Mouse (Mus musculus) monocyte, adult 5-6 weeks (primary cell): ENCODE measurements around the gene Nelfcd. TPM values are rescaled to one million over a fixed set of nuclear protein-coding genes. Genes with fewer than 3 reads are reported as not detected.

ENCODE experiments used
- ATAC-seq: fragments of 153-309, 156-312 bp; replicated peaks from 2 replicates; pipeline ENCODE4 v1.8.0; 2017; ENCODE audit warnings: mild to moderate bottlenecking; ENCODE audit not compliant: low TSS enrichment, insufficient number of reproducible peaks, severe bottlenecking, poor library complexity, low FRiP score
- total RNA-seq: library from RNA; stranded (forward); fragments of 200-1000, 200-491, 200-594 nt; gene quantifications from 3 replicates; pipeline ENCODE4 v1.2.3, GENCODE M21; 2017

Gene Nelfcd
- total RNA-seq, 1 experiment from 2014 or later: 48.0 TPM

DNA sequence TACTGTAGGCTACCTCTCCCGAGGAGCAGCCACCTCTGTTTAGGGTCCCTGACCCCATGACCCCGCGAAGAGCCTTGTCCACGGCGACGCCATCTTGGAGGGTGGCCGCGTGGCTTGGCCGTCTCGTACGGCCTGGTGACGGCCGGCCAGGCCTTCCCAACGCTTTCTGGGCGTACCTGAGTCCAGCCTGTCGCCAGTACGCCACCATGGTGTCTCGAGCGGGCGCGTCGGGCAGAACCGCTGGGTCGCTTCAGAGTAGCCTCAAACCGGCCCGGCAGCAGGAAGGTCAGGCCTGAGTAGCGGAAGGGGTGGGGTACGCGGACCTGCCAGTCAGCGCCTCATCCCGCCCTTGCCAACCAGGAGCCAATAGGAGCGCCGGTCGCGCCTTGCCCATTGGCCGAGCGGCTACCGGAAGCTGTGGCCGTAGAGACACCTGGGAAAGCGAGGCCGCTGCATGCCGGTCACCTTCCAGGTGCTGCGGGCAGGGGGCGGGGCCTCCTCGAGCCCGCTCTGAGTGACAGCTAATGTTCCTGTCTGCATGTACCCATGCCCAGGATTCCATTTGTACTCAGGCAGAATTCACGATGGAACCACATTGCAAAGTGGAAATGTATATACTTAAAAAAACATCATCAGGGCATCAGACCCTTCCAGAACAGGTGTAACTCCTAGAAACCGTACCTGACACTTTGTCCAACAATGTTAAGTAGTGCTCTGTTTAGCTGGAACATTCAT, 48.4 kb downstream of the Nelfcd start, which contains the start of gene Atp5e:
TSS of gene Atp5e (minus strand) at position 317 of the 735 bp plus-strand sequence.
- ATAC-seq: peak; percentile 98

DNA sequence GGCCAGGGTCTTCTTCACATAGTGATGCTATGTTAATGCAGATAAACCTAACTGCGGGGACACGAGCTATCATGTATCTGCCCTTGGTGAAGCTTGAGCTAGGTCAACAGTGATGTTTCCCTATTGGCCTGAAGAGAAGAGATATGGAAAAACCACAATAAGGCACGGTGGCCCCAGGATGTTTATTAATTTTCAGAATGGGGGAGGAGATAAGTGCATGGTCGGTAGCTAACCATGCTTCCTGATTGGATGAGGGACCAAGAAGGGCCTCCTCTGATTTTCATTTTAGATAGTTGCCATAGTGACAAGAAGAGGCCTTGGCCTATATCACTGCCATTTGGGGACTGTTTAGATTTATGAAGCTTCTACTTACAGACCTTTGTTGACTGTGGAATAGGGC, 54.7 kb downstream of the Nelfcd start:
- no peak for ATAC-seq

DNA sequence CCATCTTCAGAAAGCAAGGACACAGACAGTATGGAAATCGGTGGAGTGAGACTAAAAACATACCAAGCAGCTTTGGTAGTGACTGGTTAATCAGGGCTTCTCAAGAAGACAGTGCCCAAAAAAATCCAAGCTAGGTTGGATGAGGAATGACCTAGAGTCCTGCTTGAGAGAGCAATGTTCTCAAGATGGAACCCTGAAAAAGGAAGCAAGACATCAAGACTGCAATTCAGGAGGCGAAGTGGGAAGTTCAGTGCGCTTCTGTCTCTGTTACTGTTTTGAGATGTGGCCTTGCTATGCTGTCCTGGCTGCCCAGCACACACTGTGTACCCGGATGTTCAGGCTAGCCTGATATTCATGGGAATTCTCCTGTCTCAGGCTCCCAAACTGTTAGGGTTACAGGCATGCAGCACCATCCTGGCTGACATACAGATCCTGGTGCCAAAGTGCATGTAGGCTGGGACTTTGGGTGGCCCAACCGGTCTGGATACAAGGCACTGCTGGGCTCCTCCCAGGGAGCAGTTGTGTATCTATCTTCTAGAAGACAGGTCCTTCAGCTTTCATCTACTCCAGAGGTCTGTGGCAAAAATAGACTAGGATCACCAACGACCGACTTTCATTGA, 55.3 kb downstream of the Nelfcd start:
- no peak for ATAC-seq

DNA sequence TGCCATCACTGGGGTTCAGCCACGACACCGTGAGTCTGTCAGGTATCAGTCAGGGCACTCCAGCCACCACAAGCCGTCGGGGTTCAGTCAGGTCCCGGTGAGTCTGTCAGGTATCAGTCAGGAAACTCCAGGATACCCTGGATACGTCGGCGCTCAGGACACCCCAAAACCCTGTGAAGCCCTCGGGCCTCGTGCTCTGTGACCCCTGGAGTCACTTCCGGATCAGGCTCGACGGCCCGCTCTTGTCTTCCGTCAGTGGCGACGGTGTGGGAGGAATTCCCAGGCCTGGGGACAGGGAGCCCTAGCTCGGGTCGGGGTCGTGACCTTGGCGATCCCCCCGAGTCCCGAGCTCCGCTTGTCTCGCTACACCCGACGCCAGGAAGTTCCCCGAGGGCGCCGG, 56.8 kb downstream of the Nelfcd start:
- ATAC-seq: peak; percentile 10; the same call in 1 of the 2 replicates

DNA sequence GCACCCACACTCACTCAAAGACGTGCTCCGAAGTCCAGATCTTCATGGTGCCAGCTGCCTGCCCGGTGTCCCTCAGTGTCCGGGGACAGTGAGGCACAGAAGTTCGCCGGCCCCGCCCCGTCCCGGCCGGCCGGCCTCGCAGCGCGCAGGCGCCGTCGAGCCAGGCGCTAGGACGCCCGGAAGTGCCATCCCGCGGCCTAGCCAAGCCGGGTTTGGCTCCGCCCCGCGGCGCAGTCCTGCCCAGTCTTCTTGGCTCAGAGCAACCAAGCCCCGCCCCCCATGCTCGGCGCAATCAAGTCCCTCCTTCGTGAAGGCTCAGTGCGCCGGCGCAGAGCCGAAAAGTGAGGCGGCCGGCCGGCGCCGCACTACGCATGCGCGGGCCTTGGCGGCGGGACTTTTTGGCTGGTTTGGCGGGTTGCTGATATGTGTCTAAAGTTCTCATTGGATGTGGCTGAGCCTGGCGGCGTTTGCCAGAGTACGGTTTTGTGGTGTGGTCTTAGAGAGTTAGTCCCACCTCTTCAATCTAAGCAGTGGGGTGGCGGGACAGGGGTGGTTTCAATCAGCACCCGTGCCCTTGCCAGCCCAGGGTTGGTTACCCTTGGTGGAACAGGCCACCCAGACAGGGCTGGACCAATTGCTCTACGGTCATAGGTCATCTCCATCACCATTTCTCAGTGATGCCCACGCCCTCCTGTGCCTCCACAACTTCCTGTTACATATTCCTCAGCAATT, 57.4 kb downstream of the Nelfcd start, which contains the start of gene Prelid3b:
TSS of gene Prelid3b (minus strand) at position 264 of the 732 bp plus-strand sequence.
- ATAC-seq: peak; percentile 83

DNA sequence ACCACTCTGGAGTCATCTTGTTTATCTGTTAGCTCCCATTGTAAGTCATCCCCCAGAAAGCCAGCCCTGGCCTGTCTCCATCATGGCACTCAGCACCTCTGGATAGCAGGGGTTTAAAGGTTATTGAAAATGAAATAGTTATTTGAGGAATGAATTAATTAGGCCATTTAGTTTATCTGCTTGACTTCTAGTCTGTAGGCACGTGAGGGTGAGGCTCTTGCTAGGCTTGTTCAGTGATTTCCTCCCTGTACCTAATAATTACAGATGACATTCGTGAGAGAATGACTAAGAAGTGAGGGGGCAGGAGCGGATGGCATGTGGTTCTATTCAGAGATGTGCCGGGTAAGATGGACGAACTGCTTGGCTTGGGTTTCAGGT, 57.9 kb downstream of the Nelfcd start:
- no peak for ATAC-seq

Other genes starting within 250 kb of the Nelfcd start
- gene Gnas, start 131.5 kb upstream of the Nelfcd start, total RNA-seq: 224 to 349 TPM (median 269 TPM) in 3 replicates
- gene Gm20721, start 69.1 kb upstream of the Nelfcd start, total RNA-seq: 8.0 to 16.0 TPM (median 12.4 TPM) in 3 replicates
- 273 to 400 TPM (median 362 TPM) in 3 replicates for gene Ctsz, start 23.2 kb downstream of the Nelfcd start, total RNA-seq
- gene Tubb1, start 34.9 kb downstream of the Nelfcd start, total RNA-seq: 13.4 to 226 TPM (median 24.5 TPM) in 3 replicates
- gene Atp5e, start 48.3 kb downstream of the Nelfcd start, total RNA-seq: 143 to 289 TPM (median 191 TPM) in 3 replicates
- gene Prelid3b, start 57.3 kb downstream of the Nelfcd start, total RNA-seq: 107 to 190 TPM (median 108 TPM) in 3 replicates
- gene Zfp831, start 227.7 kb downstream of the Nelfcd start, total RNA-seq: 8.4 to 20.3 TPM (median 8.5 TPM) in 3 replicates